Mouse (Mus musculus) testis, adult 2 months (tissue): ENCODE measurements at regions not wholly inside any gene's neighbourhood (a gene's known extent, or its start where the extent isn't known, plus 50 kb on each side); places are given as distances from the start of the nearest gene placed in this dataset.

ENCODE experiments used
- H3K27ac ChIP-seq: fragments of 200-500 bp; 2 replicates; pipeline ENCODE4 v1.5.1; 2012; ENCODE audit warnings: low read depth, low read length; ENCODE audit not compliant: control insufficient read depth, insufficient read depth
- H3K27me3 ChIP-seq: fragments of 200-500 bp; 2 replicates; pipeline ENCODE4 v1.6.1; 2012; ENCODE audit warnings: mild to moderate bottlenecking, low read length, moderate library complexity; ENCODE audit not compliant: control insufficient read depth, insufficient read depth
- H3K36me3 ChIP-seq: fragments of 200-500 bp; 2 replicates; pipeline ENCODE4 v1.6.1; 2012; ENCODE audit warnings: mild to moderate bottlenecking, low read length; ENCODE audit not compliant: control insufficient read depth, insufficient read depth
- H3K4me1 ChIP-seq: fragments of 200-500 bp; 2 replicates; pipeline ENCODE4 v1.6.1; 2012; ENCODE audit warnings: low read length; ENCODE audit not compliant: control insufficient read depth, insufficient read depth
- H3K4me3 ChIP-seq: fragments of 200-500 bp; 2 replicates; pipeline ENCODE4 v1.5.1; 2012; ENCODE audit warnings: low read depth, mild to moderate bottlenecking, low read length, moderate library complexity, mixed read lengths; ENCODE audit not compliant: control insufficient read depth
- CTCF ChIP-seq: fragments of 200-500 bp; IDR thresholded peaks from 2 replicates; pipeline ENCODE4 v1.5.1; 2012; ENCODE audit warnings: low read depth, mild to moderate bottlenecking, inconsistent platforms, low read length, moderate library complexity; ENCODE audit not compliant: control insufficient read depth, insufficient read depth, insufficient replicate concordance
- POLR2A ChIP-seq: fragments of 200-500 bp; IDR thresholded peaks from 2 replicates; pipeline ENCODE4 v1.6.1; 2012; ENCODE audit warnings: low read depth, mild to moderate bottlenecking, inconsistent platforms, low read length, moderate library complexity; ENCODE audit not compliant: control insufficient read depth

- Histone ChIP-seq H3K36me3 (no peaks in the 10 kb centered on the region), H3K27me3 (no peaks in the 10 kb centered on the region), H3K27ac (no peak overlapping the region), H3K4me1 (no peaks in the 10 kb centered on the region), H3K4me3 (no peak overlapping the region)
- no peak for TF ChIP-seq POLR2A
- TF ChIP-seq CTCF, result no peak
Observed at GRCm38 (mm10) chr5:75248279-75248678, 96.2 kb downstream of the Pdgfra start.

DNA sequence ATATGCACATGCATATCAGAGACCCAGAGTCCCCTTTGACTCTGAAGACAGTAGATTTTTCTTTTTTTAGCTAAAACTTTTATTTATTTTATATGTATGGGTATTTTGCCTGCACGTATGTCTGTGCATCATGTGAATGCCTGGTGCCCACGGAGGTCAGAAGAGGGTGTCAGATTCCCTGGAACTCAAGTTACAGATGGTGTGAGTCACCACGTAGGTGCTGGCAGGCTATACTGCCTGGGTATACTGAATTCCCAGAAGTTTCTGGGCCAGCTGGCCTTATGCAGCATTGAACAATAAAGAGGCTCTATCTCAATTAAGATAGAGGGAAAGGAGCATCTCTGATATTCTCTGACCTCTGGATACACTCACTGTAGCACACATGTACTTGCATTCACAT is 97.6 kb downstream of the Pdgfra start:
- H3K27me3 ChIP-seq, result no peaks in the 10 kb centered on the region
- H3K27ac ChIP-seq, result no peak overlapping the region
- H3K36me3 ChIP-seq, result no peaks in the 10 kb centered on the region
- H3K4me3 ChIP-seq, result no peak overlapping the region
- no peaks in the 10 kb centered on the region for H3K4me1 ChIP-seq
- TF ChIP-seq CTCF (no peak), POLR2A (no peak)

- Histone ChIP-seq H3K4me3 (no peak overlapping the region), H3K36me3 (no peaks in the 10 kb centered on the region), H3K4me1 (no peaks in the 10 kb centered on the region; the same call in 1 of the 2 replicates), H3K27me3 (no peaks in the 10 kb centered on the region), H3K27ac (no peak overlapping the region)
- TF ChIP-seq CTCF (no peak), POLR2A (no peak)
Observed at GRCm38 (mm10) chr5:75253349-75253748, 101.3 kb downstream of the Pdgfra start.

DNA sequence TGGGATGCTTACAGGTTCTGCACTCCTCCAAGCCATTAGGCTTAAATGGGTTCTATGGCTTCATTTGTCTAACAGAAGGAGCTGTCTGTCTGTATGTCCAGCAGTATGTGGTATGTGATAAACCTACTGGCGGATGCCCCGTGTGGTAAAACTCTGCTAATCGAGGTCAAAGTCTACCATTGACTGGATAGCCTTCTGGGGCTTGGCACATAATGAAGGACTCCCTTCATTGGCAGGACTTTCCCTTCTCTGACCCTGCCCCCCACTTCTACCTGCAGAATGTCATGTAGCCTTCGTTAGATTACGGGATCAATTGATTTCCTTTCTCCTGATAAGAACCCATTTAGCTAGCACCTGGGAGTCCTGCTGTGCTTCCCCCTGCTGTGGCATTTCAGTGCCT is 101.7 kb downstream of the Pdgfra start:
- H3K36me3 ChIP-seq, result no peaks in the 10 kb centered on the region
- no peaks in the 10 kb centered on the region; the same call in 1 of the 2 replicates for H3K4me1 ChIP-seq
- H3K4me3 ChIP-seq, result no peak overlapping the region
- no peak overlapping the region for H3K27ac ChIP-seq
- H3K27me3 ChIP-seq, result no peaks in the 10 kb centered on the region
- no peak for TF ChIP-seq CTCF
- no peak for TF ChIP-seq POLR2A

GRCm38 (mm10) chr5:75256186-75256585 is 104.1 kb downstream of the Pdgfra start:
- Histone ChIP-seq H3K27ac (no peak overlapping the region), H3K36me3 (no peaks in the 10 kb centered on the region), H3K4me1 (no peaks in the 10 kb centered on the region; the same call in 1 of the 2 replicates), H3K4me3 (no peak overlapping the region), H3K27me3 (no peaks in the 10 kb centered on the region)
- TF ChIP-seq POLR2A (no peak), CTCF (no peak)

- Histone ChIP-seq H3K27ac (no peak overlapping the region), H3K4me1 (no peaks in the 10 kb centered on the region; the same call in 1 of the 2 replicates), H3K4me3 (no peak overlapping the region), H3K36me3 (no peaks in the 10 kb centered on the region), H3K27me3 (no peaks in the 10 kb centered on the region)
- no peak for TF ChIP-seq POLR2A
- TF ChIP-seq CTCF, result no peak
Observed at GRCm38 (mm10) chr5:75257067-75257466, 105.0 kb downstream of the Pdgfra start.

GRCm38 (mm10) chr5:75260247-75260646 is 108.2 kb downstream of the Pdgfra start:
- H3K4me3 ChIP-seq, result no peak overlapping the region
- no peak for TF ChIP-seq CTCF
- no peak for TF ChIP-seq POLR2A
- H3K27ac ChIP-seq, result no peak overlapping the region
- no peaks in the 10 kb centered on the region for H3K36me3 ChIP-seq
- no peaks in the 10 kb centered on the region; the same call in 1 of the 2 replicates for H3K4me1 ChIP-seq
- no peaks in the 10 kb centered on the region for H3K27me3 ChIP-seq
